Mouse (Mus musculus) midbrain, embryonic 10.5 days (tissue): ENCODE data around the gene Mapk13. TPM values are rescaled to one million over a fixed set of nuclear protein-coding genes. Genes with fewer than 3 reads are reported as not detected.

Source experiments
- DNase-seq: peaks from one replicate; pipeline ENCODE4 v3.0.0-alpha.2; 2017; ENCODE audit warnings: low spot score
- H3K27ac ChIP-seq: fragments of 300-500 bp; sonication (generic); replicated peaks from 2 replicates; pipeline ENCODE4 v1.5.1; 2016; ENCODE audit warnings: mild to moderate bottlenecking
- H3K27me3 ChIP-seq: fragments of 300-500 bp; sonication (generic); 2 replicates; pipeline ENCODE4 v1.6.1; 2016; ENCODE audit warnings: low read depth, mild to moderate bottlenecking; ENCODE audit not compliant: poor library complexity, severe bottlenecking
- H3K36me3 ChIP-seq: fragments of 300-500 bp; sonication (generic); 2 replicates; pipeline ENCODE4 v1.6.1; 2016; ENCODE audit warnings: mild to moderate bottlenecking, moderate library complexity
- H3K4me1 ChIP-seq: fragments of 300-500 bp; sonication (generic); 2 replicates; pipeline ENCODE4 v1.6.1; 2016
- H3K4me3 ChIP-seq: fragments of 300-500 bp; sonication (generic); 2 replicates; pipeline ENCODE4 v1.5.1; 2016; ENCODE audit warnings: mild to moderate bottlenecking, moderate library complexity
- H3K9me3 ChIP-seq: fragments of 300-500 bp; sonication (generic); replicated peaks from 2 replicates; pipeline ENCODE4 v1.6.1; 2016; ENCODE audit warnings: mild to moderate bottlenecking
- WGBS: fragments of 180-500 bp; shearing (Covaris S2); methylation state at CpG from one replicate; pipeline ENCODE4 v1.1.7; 2016; 5-methylcytosine and 5-hydroxymethylcytosine counted together
- polyA plus RNA-seq: library from polyadenylated mRNA; unstranded; fragments of >200 nt; fragmentation: Nextera tagmentation; extraction: Ambion mirVana; gene quantifications from 2 replicates; pipeline ENCODE4 v1.2.1, GENCODE M21; 2016

The Mapk13 gene
- polyA plus RNA-seq, 1 experiment from 2014 or later: 4.0 TPM

GRCm38 (mm10) chr17:28823749-28824148 lies 54.7 kb downstream of the Mapk13 start:
- Histone ChIP-seq H3K27ac (peak overlapping the region; percentile 19), H3K4me3 (no peak overlapping the region), H3K9me3 (no peaks in the 10 kb centered on the region), H3K4me1 (no peaks in the 10 kb centered on the region), H3K27me3 (no peaks in the 10 kb centered on the region), H3K36me3 (peaks cover 100% of the 10 kb centered on the region)
- 90% methylated on average over 11 of the region's 11 CpGs for WGBS
- DNase-seq: no peak

- 92% methylated on average over 6 of the region's 6 CpGs for WGBS
- Histone ChIP-seq H3K9me3 (no peaks in the 10 kb centered on the region), H3K4me3 (no peak overlapping the region), H3K4me1 (no peaks in the 10 kb centered on the region), H3K27ac (no peak overlapping the region), H3K27me3 (no peaks in the 10 kb centered on the region), H3K36me3 (peaks cover 100% of the 10 kb centered on the region)
- no peak for DNase-seq
Observed at GRCm38 (mm10) chr17:28824896-28825295, 55.8 kb downstream of the Mapk13 start.

- Histone ChIP-seq H3K36me3 (peaks cover 100% of the 10 kb centered on the region), H3K27ac (no peak overlapping the region), H3K4me3 (no peak overlapping the region), H3K27me3 (no peaks in the 10 kb centered on the region), H3K4me1 (no peaks in the 10 kb centered on the region), H3K9me3 (no peaks in the 10 kb centered on the region)
- WGBS: 92% methylated on average over 6 of the region's 6 CpGs
- no peak for DNase-seq
Observed at GRCm38 (mm10) chr17:28825359-28826041, 56.4 kb downstream of the Mapk13 start.

DNA sequence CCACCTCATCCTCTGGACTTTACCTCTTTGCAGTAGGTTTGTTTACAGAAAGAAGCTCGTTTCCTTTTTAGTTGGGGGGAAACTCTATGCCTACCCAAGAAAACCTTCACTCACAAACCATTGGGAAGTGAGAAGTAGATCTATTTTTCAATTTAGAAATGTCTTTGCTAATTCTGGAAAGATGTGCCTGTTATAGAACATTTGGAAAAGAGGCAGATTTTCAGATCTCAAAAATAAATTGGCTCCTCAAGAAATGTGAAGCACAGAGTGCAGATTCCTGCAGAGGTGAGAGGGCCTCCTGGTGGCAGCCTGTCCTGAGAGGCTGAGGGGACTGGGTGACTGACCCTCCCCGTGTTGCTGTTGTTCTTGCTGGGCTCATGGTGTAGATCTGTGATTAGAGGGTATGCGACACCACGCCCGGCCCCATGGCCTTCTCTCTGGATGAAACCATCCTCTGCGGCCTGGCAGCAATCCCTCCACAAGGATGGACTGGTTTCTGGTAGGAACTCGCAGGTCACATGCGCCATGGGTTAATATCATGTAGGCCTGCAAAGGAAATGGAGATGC lies 58.7 kb downstream of the Mapk13 start:
- H3K4me1 ChIP-seq: no peaks in the 10 kb centered on the region
- H3K36me3 ChIP-seq: peaks cover 100% of the 10 kb centered on the region
- H3K27ac ChIP-seq: no peak overlapping the region
- no peak overlapping the region for H3K4me3 ChIP-seq
- no peaks in the 10 kb centered on the region for H3K27me3 ChIP-seq
- H3K9me3 ChIP-seq: no peaks in the 10 kb centered on the region
- no peak for DNase-seq
- WGBS: 91% methylated on average over 8 of the region's 8 CpGs

GRCm38 (mm10) chr17:28829120-28829519 lies 60.0 kb downstream of the Mapk13 start:
- H3K9me3 ChIP-seq: no peaks in the 10 kb centered on the region
- no peak overlapping the region for H3K4me3 ChIP-seq
- WGBS: 87% methylated on average over 14 of the region's 14 CpGs
- H3K36me3 ChIP-seq: peaks cover 100% of the 10 kb centered on the region
- no peak overlapping the region for H3K27ac ChIP-seq
- H3K4me1 ChIP-seq: no peaks in the 10 kb centered on the region
- no peak for DNase-seq
- no peaks in the 10 kb centered on the region for H3K27me3 ChIP-seq

Other genes starting within 250 kb of the Mapk13 start
- gene Armc12, start 238.5 kb upstream of the Mapk13 start, polyA plus RNA-seq: not detected in 2 replicates
- gene Clpsl2, start 219.9 kb upstream of the Mapk13 start, polyA plus RNA-seq: not detected in 2 replicates
- gene Clps, start 208.5 kb upstream of the Mapk13 start, polyA plus RNA-seq: not detected in 2 replicates
- gene Lhfpl5, start 193.7 kb upstream of the Mapk13 start, polyA plus RNA-seq: 1.2 and 1.5 TPM in 2 replicates
- 115 and 120 TPM in 2 replicates for gene Srpk1, start 146.6 kb upstream of the Mapk13 start, polyA plus RNA-seq
- gene Slc26a8, start 79.1 kb upstream of the Mapk13 start, polyA plus RNA-seq: 0.46 and 0.56 TPM in 2 replicates
- gene Mapk14, start 78.0 kb upstream of the Mapk13 start, polyA plus RNA-seq: 36.1 and 40.7 TPM in 2 replicates
- gene AC170998.1, start 43.2 kb upstream of the Mapk13 start, polyA plus RNA-seq: 3.3 and 3.4 TPM in 2 replicates
- gene Brpf3, start 31.8 kb downstream of the Mapk13 start, polyA plus RNA-seq: 8.3 and 9.1 TPM in 2 replicates
- gene Pnpla1, start 89.1 kb downstream of the Mapk13 start, polyA plus RNA-seq: not detected in 2 replicates
- gene 4930539E08Rik, start 146.0 kb downstream of the Mapk13 start, polyA plus RNA-seq: 0.11 and 0.26 TPM in 2 replicates
- 0.22 TPM in 1 of 2 replicates, not detected in the other for gene Pxt1, start 174.5 kb downstream of the Mapk13 start, polyA plus RNA-seq
- 107 and 114 TPM in 2 replicates for gene Kctd20, start 182.7 kb downstream of the Mapk13 start, polyA plus RNA-seq
- 115 and 130 TPM in 2 replicates for gene Stk38, start 238.7 kb downstream of the Mapk13 start, polyA plus RNA-seq